In genomic region chrX:160146806-160147205, GRCm38 (mm10) we compare ENCODE assay signal across 15 mouse cellular contexts.
"Had no signal": no experiment of that assay in that cellular context is flagged by ENCODE, and none has a peak within 500 bp of the region (broad histone marks: within the 10 kb centered on the region; RNA-seq: fewer than 3 reads in every experiment).

No protein-coding gene starts in this region.

- H3K9ac ChIP-seq: limb, embryonic 15.5 days; liver, embryonic 14.5 days; lung, embryonic 14.5 days; midbrain, embryonic 12.5 days; stomach, embryonic 15.5 days had no signal

- H3K9me3 ChIP-seq: limb, embryonic 15.5 days; megakaryocyte, embryonic 14.5 days; midbrain, embryonic 12.5 days; stomach, embryonic 15.5 days had no signal

- H3K27me3 ChIP-seq: stomach, embryonic 15.5 days had no signal

- H3K4me3 ChIP-seq: limb, embryonic 15.5 days; megakaryocyte, embryonic 14.5 days; midbrain, embryonic 12.5 days; stomach, embryonic 15.5 days had no signal

- DNase-seq: kidney, adult 11 months; kidney, adult 9 months; kidney, postnatal 36 days; layer of hippocampus, adult 9-11 months; layer of hippocampus, postnatal 36 days; lung, embryonic 14.5 days; lung, postnatal 4 days; right cerebral cortex, postnatal 14 days; thymus, postnatal 4 days had no signal

- H3K4me2 ChIP-seq: limb, embryonic 15.5 days; lung, embryonic 14.5 days; midbrain, embryonic 12.5 days; stomach, embryonic 15.5 days had no signal

- H3K4me1 ChIP-seq: limb, embryonic 15.5 days; megakaryocyte, embryonic 14.5 days; midbrain, embryonic 12.5 days; stomach, embryonic 15.5 days had no signal

- H3K36me3 ChIP-seq: limb, embryonic 15.5 days; midbrain, embryonic 12.5 days; stomach, embryonic 15.5 days had no signal

- H3K27ac ChIP-seq: kidney, postnatal 0 days; limb, embryonic 15.5 days; liver, embryonic 14.5 days; midbrain, embryonic 12.5 days; stomach, embryonic 15.5 days had no signal
